Mouse (Mus musculus) right cerebral cortex, postnatal 4 days (tissue): ENCODE measurements around the gene Adamts16.

Experiments used
- DNase-seq: peaks from one replicate; pipeline ENCODE4 v3.0.0-alpha.2; 2022

Adamts16 gene

GRCm38 (mm10) chr13:70698812-70699387 is 142.7 kb downstream of the Adamts16 start:
- no peak for DNase-seq

- DNase-seq, result no peak
These were observed 152.1 kb downstream of the Adamts16 start for GRCm38 (mm10) chr13:70689452-70689960.

DNA sequence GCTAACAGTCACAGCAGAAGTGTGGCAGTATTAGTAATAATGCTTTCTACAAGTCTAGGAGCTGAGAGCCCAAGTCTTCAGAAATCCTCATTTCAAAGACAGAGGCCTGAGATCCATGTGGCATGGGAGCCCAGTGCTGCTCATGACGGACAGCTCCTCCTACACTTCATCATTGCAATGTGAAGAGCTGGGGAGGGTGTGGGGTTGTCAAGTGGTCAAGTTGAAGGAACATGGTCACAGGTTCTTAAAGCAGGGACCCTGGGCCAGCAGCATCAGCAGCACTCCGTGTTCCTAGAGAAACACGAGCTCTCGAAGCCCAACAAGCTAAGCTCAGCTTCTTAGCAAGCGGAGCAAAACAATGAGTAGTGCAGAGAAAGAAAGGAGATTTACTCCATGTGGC is 155.8 kb downstream of the Adamts16 start:
- DNase-seq, result no peak

GRCm38 (mm10) chr13:70684976-70685609 is 156.5 kb downstream of the Adamts16 start:
- no peak for DNase-seq

DNA sequence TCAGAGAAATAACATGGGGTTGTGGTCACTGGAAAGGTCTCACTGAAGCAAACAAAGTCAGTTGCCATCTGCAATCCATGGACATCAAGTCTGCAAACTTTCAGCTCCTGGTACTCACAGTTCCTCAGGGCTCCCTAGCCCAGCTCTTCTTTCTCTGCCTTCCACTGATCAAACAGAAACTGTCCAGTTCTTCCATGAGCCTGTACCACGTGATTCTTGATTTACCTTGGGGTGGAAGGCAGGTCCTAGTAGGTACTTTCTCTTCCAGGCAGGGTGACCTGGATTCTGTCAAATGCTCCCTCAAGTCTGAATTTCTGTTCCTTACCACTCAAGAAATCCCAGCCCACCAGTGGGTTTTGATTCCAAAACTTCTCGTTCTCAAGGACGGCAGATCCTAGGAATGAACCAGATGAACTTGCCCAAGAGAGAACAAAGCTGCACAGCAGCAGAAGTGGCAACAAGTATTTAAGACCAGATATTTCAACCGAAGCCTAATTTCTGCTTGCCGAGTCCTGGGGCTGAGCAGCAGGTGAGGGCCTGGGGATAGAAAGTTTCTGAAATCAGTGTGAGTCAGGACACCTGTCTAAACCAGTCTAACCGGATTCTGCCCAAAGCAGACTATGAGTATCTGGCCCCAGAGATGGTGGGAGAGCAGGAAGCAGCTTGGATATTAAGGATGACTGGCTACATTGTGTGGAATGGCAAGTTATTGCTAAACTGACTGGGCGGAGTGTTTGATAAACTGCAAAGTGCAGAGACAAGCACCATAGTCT is 160.0 kb downstream of the Adamts16 start:
- DNase-seq, result no peak

DNA sequence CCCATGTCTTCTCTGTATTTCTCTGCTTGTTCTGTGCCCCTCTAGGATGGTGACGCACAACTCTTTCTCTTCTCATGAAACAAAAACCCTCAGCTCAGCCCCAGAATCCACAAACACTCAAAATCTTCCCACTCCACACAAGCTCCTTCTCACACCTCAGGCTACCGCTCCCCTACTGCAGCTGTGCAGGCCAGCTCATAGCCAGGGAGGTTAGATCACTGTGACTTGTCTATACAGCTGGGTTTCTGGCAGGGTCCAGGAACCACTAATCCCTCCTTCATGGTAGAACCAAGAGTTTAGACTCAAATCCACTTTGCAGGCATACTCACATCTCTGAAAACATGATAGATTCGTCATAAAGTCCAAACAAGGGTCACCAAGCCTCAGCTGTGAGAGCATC is 161.3 kb downstream of the Adamts16 start:
- no peak for DNase-seq
